Mouse (Mus musculus) cerebellum, postnatal 4 days (tissue): Measurements from ENCODE around the gene Arid1b.

Source experiments
- DNase-seq, 2 experiments: peaks; one replicate each; pipeline ENCODE4 v3.0.0; 2022; ENCODE audit warnings: low spot score in 2 of 2, mixed read lengths in 1 of 2

Arid1b gene

DNA sequence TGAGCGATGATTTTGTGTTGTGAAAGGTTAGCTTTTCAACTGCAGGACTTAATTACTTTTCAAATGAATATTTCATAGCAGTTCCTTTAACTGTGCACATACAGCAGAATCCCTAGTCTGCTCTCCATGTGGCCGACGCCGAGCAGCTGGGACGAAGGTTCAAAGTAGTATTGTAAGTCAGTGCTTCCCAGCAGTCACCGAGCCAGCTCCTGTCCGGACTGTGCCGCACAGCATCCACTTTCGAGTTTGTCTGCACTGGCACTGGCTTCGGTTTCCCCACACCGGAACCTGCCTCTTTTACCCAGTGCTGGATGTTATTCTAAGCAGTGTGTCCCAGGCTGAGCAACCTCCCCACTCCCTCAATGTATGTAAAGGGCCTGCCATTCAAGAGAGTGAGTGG is 157.7 kb downstream of the Arid1b start:
- no peak for DNase-seq

DNA sequence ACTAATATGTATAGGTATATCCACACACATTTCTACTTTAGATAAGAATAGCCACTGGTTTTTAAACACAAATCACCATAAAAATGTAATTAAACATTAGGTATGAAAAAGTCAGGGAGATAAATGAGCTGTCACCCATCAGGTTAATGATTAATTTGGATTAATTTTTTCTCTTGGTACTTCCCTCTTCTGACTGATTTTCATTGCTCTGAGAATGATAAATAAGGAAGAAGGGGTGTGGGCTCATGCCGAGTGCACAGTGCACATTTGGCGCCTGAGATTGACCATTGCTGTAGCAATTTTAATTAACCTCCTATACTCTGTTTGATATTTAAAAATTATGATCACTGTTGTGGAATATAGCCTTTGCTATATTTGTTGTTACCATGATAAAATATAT is 159.3 kb downstream of the Arid1b start:
- DNase-seq, result no peak

DNA sequence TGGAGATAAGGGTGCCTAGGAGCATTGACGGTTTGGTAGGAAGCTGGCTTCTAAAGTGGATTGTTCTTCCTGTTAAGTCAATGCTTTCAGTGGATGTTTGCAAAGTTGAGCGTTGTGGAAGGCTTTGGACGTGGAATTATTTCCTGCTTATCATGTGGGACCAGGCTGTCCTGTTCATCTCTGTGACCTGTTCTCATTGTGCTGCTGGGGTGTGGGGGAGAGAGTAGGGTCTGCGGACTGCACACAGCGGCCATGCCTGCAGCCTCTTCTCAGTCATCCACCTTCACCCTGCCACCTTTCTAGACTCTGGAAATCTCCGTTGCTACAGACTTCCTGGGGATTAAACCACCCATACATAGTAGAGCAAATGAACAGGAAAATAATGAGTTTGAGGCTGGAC is 160.2 kb downstream of the Arid1b start:
- DNase-seq, result no peak

DNA sequence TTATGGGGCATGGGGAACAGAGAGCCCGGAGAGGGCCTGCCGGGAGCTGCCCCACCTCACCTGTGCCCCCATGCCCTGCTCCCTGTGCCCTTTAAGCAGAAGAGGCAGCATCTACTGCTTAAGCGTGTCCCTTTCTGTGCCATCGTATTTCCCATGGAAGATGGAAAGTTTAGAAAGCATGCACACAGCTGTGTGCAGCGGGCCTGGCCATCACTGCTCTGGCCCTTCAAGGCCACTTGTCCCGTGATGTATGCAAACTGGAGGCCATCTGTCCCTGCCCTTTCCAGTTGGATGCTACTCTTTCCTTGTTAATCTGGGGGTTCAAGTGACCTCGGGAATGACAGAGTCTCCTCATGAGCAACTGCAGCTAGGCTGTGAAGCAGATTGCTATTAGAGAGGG is 163.5 kb downstream of the Arid1b start:
- DNase-seq, result no peak

GRCm38 (mm10) chr17:5162525-5162924 is 168.4 kb downstream of the Arid1b start:
- no peak for DNase-seq

DNA sequence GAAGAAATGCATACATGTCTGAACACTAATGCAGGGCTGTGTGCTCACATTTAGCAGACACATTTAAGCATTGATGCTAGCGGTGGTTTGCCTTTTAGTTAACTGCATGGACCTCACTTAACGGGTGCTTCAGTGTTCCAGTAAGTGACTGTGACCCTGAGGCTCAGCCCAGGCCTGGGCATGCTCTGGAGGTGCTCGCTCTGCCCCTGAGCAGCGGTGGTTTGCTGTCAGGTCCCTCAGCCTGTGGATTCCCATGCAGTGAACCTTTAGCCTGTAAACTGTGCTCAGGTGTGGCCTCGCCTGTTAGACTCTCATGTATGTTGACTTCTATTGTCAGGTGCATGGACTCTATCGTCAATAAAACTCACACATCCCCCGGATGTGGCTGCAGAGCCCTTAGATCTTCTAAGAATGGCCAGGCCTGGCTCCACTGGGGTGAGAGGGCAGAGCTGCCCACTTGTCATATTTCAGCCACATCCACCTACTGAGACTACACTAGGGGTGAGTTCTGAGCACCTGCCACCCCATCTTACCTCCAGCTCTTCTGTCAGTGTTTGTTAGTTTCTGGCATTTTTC is 169.2 kb downstream of the Arid1b start:
- no peak for DNase-seq

GRCm38 (mm10) chr17:5164794-5165193 is 170.7 kb downstream of the Arid1b start:
- no peak for DNase-seq

GRCm38 (mm10) chr17:5165201-5165825 is 171.2 kb downstream of the Arid1b start:
- no peak for DNase-seq

- DNase-seq, result no peak
These were observed 172.0 kb downstream of the Arid1b start for GRCm38 (mm10) chr17:5166175-5166574.

DNA sequence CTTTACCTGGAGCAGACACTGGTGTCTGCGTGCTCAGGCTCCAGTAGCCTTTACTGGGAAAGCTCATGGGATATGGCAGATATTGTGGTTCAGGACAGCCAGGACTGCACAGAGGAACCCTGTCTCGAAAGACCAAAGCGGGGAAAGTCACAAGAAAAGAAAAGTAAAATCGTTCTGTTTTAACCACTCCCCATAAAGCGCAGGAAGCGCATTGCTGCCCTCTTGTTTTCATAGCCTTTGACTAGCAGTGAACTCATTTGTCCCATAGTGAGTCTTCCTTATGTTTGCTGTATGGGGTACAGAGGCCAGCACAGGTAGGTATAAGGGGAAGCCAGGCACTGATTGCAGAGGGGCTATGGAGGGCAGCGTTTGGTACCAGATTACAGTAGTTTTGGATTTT is 173.9 kb downstream of the Arid1b start:
- DNase-seq, result no peak

DNA sequence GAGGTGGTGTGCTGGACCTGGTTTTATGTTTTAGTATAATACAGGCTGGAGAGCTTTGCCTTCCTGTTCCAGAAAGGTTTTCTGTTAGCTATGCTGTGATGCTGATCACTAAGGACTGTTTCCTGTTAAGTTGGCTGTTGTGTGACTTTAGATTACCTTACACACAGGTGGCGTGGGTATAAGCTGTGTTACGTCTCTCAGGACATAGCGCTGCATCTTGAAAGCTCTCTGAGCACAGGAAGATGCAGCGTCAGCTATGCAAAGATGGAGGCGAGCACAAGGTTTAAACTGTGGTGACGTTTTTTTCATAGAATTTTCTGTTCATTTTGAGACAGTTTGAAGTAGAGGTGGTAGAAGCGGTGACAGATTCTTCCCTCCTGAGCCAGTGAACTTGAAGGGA is 174.5 kb downstream of the Arid1b start:
- DNase-seq, result no peak

DNA sequence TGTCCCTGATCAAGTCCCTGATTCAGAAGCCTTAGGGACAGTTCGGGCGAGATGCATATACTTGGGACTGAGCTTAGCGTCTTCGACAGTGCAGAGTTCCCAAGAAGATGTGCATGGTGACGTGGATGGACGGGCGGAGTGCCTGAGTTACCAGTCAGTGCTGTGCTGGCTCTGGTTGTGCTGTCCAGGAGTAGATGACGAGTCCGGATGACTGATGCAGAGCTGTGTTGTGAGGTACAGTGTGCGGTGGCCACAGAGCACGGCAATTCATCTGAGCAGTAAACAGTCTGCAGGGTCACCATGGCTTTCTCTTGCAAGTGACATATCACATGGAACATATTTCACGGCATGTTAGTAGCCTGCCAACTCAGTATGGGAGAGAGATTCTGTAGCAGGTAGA is 176.2 kb downstream of the Arid1b start:
- DNase-seq, result no peak

GRCm38 (mm10) chr17:5171467-5171866 is 177.3 kb downstream of the Arid1b start:
- DNase-seq, result no peak

GRCm38 (mm10) chr17:5174426-5175020 is 180.4 kb downstream of the Arid1b start:
- DNase-seq, result no peak

- no peak for DNase-seq
These were observed 181.4 kb downstream of the Arid1b start for GRCm38 (mm10) chr17:5175535-5175934.

DNA sequence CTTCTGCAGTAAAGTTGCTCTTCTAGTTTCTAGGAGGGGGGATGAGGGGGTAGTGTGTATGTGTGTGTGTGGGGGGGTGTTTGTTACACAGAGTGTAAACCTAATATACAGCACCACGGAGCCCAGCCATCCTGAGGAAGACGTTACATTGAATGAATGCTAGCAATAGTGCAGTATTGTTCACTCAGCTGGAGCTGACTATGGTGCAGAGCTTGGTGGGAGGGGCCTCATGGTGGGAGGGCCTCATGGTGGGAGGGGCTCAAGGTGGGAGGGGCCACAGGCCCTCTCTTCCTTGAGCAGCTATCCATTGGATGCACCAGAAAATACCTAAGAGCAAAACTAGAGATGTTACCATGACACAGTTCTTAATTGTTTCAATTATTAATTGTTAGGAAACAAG is 182.2 kb downstream of the Arid1b start:
- no peak for DNase-seq

DNA sequence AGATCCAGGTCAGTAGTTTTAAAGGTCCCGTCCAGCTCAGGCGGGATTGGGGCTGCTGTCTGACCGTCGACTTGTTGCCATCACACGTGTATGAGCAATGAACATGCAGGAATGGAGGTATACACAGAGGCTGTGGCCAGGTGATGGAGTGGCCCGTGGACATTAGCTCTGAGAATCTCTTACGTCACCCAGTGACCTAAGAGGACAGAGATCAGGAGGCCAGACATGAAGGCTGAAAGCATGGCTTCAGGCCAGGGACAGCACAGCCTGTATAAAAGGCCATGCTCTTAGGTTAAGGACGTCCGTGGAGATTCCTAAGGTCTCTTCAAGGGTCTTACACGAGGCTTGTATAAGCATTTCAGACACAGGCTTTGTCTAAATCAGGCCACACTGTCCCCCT is 184.4 kb downstream of the Arid1b start:
- no peak for DNase-seq

DNA sequence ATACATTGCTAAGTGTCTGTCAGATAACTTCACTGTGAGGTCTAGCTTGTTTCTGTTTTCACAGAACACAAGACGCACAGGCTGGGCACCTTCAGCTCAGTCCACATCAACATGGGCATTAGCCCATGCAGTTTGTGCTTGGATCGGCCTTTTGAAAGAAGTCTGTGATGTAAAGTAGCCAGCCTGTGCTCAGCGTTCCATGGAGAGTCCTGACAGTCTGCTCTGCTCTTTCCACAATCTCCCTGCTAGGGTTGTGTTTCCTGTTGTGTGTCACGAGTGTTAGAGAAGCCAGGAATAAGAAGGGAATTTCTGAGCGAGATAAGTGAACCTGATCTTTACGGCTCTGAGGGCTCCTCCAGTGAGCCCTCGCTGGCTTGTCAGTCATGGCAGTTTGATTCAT is 184.9 kb downstream of the Arid1b start:
- DNase-seq, result no peak

- DNase-seq, result no peak
These were observed 185.3 kb downstream of the Arid1b start for GRCm38 (mm10) chr17:5179412-5179811.

DNA sequence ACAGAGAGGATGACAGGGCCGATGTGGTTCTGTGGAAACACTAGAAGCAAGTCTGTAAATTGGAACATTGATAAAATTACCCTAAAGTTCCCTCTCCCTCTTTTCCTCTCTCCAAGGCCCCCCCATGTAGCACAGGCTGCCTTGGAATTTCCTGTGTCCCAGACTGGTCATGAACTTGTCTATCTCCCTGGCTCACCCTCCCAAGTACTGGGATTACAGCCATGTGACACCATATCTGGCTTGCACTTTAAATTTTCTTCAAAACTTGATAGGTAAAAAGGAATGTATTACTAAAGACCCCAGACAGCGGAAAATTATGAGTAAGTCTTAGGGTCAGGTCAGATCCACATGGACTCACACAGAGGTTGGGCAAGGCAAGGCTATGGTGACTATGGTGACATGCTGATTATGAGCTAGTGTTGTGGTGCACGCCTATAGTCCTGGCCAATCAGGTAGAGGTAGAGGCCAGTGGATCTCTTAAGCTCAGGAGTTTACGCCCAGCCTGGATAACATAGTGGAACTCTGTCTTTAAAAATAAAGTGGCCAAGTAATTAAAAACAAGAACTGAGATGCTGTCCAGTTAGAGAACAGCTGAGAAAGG is 185.9 kb downstream of the Arid1b start:
- no peak for DNase-seq

DNA sequence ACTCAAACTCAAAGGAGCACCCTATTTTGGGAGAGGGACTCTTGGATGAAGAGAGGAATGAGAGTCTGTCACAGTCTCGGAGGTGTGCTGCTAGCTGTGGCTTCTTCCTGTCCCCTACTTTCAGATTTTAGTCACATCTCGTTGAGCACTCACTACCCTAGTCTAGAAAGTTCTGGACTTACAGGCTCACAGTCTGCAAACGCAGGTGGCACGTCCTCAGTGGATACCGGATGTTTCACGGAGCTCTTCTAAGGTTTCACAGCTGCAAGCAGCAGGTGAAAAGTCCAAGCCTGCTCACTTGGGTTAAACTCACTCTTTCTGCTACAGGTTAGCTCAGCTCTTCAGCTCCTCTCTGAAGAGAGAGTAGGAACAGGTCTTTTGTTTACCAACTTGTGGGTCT is 186.8 kb downstream of the Arid1b start:
- DNase-seq, result no peak

- DNase-seq, result no peak
These were observed 188.4 kb downstream of the Arid1b start for GRCm38 (mm10) chr17:5182493-5182892.

GRCm38 (mm10) chr17:5185501-5185900 is 191.4 kb downstream of the Arid1b start:
- no peak for DNase-seq
